Mouse (Mus musculus) adipocyte (in vitro differentiated cells): ENCODE results near the gene Iqcg.

ENCODE experiments used
- DNase-seq: peaks from one replicate; pipeline ENCODE4 v3.0.0-alpha.2; 2016; ENCODE audit warnings: low spot score

The Iqcg gene

DNA sequence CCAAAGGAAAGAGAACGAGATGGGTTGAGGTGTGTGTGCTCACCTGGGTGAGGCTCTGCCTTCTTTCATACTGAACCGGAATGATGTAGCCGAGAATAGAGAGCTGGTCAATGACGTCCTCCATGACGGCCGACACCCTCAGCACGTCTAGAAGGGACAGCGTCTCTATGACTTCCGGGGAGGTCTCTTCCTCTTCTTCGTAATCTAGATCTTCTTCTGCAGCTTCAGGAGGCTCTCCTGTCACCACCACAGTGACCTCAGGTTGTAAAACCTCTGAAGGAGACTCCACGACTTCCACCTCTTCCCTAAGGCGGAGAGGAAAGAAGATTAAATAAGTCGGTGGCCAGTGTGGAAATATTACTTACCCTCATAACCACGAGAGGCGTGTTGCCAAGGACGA lies 6.2 kb downstream of the Iqcg start:
- DNase-seq, result no peak

DNA sequence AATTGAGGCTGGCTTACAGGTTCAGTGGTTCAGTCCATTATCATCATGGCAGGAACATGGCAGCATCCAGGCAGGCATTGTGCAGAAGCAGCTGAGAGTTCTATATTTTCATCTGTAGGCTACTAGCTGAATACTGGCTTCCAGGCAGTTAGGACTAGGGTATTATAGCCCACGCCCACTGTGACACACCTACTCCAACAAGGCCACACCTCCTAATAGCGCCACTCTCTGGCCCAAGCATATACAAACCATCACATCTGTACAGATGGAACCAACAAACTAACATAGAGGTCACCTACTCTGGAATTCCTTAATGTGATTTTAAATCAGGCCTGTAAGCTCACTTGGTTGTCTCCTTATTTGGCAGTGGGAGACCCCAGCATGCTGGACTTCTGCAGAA lies 7.3 kb downstream of the Iqcg start:
- DNase-seq, result no peak

- DNase-seq, result no peak
Observed at GRCm38 (mm10) chr16:33048004-33048403, 8.0 kb downstream of the Iqcg start.

GRCm38 (mm10) chr16:33043268-33043667 lies 12.8 kb downstream of the Iqcg start:
- no peak for DNase-seq

DNA sequence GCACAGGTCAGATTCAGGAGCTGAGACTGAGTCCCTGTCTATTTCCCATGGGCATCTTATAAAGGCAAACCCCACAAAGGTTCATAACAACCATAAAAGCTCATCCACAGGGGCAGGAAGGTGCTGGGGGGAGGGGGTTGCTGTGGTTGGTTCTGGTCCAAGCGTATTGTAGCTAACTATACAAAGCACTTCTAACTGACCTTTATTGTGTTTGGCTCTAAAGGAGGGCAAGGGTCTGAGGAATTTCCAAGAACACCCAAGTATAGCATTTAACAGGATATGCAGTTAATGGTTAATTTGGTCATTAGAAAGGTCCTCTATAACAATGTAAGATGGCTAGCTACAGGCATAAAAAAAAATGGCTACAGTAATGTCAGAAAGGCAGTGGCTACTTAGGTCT lies 13.3 kb downstream of the Iqcg start:
- DNase-seq, result no peak

DNA sequence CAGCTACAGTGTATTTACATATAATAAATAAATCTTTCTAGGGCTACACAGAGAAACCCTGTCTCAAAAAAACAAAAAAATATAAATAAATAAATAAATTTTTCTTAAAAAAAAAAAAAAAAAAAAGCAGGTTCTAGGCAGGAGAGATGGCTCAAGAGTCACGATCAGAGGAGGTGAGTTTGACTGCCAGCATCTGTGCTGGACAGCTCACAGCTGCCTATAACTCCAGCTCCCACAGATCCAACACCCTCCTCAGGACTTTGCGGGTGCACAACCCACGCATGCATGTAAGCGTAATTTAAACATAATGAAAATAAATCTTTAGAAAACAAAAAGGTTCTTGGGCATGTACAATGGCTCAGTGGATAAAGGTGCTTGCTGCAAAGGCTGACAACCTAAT lies 20.0 kb downstream of the Iqcg start:
- no peak for DNase-seq

DNA sequence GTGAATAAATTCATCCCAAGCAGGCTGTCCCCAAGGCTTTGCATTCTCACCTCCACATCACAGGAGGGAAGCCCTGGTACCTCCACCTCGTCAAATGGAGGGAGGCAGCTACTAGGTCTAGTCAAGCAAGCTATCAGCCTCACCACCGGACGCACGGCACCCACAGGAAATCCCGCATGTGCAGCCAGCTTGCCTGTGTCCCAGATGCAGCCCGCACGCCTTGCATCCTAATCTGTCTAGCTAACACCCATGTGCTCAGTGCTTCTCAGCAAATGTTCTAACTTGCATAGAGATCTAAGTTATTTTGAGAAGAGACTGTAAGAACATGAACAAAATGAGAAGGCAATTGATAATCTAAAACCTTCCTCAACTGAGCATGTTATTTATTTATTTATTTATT lies 29.7 kb downstream of the Iqcg start:
- no peak for DNase-seq

- no peak for DNase-seq
Observed at GRCm38 (mm10) chr16:33024456-33025104, 31.4 kb downstream of the Iqcg start.

DNA sequence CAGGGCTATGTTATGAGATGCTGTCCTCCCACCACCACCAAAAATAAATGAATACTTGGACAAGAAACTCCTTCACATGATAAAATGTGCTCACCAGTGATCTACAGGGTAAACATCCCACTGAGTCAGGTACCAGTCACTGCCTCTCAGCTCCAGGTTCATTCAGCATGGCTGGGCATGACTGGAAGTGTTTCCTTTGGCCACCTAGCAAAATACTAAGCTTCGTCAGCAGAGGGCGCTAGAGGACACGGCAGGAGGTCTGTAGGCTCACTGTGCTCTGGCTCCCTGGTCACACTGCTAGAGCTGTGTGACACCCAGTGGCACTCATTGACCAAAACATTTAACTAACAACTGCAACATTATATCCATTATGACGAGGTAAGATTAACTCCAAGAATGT lies 32.3 kb downstream of the Iqcg start:
- peak; percentile 94 for DNase-seq

- DNase-seq, result peak; percentile 67
Observed at GRCm38 (mm10) chr16:33021381-33021780, 34.6 kb downstream of the Iqcg start.

DNA sequence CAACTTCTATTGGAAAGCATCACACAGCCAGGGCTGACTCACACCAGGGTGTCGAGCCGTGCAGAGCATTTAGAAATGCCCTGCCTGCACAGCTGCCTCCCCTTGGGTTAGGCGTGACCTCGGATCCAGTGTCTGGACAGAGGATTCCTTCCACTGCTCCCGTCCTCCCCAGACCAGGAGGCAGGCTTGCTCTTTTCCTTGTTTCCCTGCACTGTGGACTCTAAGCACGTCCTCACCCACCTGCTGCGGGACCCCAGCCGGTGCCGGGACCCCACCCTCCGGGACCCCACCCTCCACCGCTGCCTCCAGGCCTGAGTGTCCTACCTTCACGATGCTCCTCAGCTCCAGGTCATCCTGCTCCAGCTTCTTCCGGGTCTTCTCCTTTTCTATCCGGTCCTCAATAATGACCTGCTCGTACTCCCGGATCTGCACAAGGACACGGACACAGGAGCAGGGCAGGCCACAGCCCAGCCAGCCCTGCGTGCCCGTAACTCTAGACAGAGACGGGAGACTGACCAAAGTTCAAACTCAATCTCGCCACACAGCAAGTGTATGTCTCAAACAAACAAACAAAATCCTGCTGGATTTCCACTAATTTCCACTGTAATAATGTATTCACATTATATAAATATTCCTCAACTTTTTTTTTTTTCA lies 36.8 kb downstream of the Iqcg start:
- DNase-seq, result no peak

- peak; percentile 31 for DNase-seq
Observed at GRCm38 (mm10) chr16:33017677-33018349, 38.2 kb downstream of the Iqcg start.

GRCm38 (mm10) chr16:33015986-33016385 lies 40.0 kb downstream of the Iqcg start:
- DNase-seq, result no peak

DNA sequence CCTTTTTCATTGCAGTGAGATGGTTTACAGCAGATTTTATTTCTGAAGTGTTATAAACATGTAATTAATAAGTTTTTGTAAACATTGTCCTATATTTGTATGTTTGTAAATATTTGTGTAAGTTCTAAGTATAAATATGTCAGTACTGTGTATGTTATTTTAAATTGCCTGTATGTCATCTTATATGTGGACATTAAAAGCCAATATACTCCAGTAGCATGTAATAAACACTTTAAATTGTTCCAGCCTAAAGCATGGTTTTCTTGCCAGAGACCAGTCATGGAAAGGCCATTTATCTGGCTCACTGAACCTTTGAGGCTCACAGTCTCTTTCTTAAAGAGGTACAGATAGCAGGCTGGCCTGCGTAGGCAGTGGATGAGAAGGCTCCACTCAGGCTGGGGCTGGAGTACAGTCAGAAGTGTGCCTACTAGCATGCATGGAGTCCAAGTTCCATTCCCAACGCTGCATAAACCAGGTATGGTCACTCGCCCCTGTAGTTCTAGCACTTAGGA lies 40.6 kb downstream of the Iqcg start:
- DNase-seq, result no peak

DNA sequence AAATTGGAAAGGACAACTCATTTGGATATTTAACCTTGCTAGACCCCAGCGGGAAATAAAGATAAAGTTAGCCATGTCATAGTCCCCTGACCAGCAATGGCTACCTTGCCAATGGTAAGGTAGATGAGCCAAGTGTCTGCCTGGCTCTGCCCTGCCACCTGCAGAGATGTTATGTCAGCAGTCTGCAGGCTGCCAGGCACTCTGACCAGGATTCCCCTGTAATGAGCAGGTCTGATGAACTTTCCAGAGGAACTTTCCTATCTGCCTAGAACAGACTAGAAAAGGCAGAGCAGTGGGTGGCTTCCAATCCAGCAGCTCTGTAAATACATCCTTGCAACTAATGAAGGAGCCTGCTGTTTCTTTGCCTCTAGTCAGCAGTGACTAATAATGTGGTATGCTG lies 41.1 kb downstream of the Iqcg start:
- no peak for DNase-seq

DNA sequence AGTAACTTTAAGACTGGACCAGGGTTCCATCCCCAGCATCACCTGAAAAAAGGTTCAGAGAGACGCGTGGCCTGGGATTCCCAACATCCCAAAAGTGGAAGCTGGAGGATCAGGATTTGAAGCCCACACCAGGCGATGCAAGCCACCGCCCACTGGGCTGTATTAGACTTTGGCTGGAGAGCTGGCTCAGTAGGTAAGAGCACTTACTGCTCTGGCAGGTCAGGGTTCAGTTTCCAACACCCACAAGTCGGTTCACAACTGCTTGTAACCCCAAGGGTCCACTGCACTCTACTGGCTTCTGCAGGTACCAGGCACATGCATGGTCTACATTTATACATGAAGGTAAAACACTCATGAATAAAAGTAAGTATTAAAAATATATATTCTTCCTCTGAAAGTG lies 42.2 kb downstream of the Iqcg start:
- DNase-seq, result no peak

- no peak for DNase-seq
Observed at GRCm38 (mm10) chr16:33010166-33010565, 45.9 kb downstream of the Iqcg start.

- no peak for DNase-seq
Observed at GRCm38 (mm10) chr16:33007436-33007835, 48.6 kb downstream of the Iqcg start.

DNA sequence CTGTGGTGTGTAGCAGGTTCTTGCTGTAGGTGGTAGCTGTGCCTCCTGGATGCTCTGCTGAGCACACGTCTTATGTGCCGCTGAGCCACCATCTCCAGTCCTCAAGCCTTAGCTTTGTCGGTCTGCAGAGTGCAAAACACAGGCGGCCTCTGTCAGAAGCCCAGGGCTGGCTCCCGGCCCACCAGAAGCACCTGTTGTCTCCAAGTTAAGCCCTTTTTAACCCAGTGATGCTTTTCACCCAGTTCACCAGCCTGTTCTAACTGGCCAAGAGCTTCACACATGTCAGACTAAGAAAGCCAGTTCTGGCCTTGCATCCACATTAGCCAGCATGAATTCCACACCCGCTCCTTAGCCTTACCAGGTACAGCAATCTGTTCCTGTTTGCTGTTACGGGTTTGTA lies 49.1 kb downstream of the Iqcg start:
- no peak for DNase-seq

- DNase-seq, result no peak
Observed at GRCm38 (mm10) chr16:33005216-33005615, 50.8 kb downstream of the Iqcg start.

GRCm38 (mm10) chr16:32992158-32992557 lies 63.9 kb downstream of the Iqcg start:
- DNase-seq, result no peak

DNA sequence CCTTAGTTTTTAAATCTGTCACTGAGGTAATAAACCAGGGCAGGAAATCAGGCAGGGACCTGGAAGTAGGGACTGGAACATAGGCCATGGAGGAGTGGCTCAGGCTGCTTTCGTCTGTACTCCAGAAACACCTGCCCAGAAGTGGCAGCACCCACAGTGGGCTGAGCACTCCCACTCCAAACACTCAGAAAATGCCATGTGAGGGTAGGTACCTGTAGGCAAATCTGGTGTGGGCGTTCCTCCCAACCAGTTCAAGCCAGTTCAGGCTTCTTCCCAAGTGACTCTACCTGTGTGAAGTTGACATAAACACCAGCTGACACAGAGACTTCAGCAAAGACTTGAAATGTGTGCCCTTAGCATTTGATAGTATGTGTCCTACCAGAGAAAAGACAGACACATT lies 71.4 kb downstream of the Iqcg start:
- no peak for DNase-seq

- no peak for DNase-seq
Observed at GRCm38 (mm10) chr16:32981405-32981804, 74.6 kb downstream of the Iqcg start.
